Mouse (Mus musculus): ENCODE measurements at regions not wholly inside any gene's neighbourhood (a gene's known extent, or its start where the extent isn't known, plus 50 kb on each side); places are given as distances from the start of the nearest gene placed in this dataset.
A peak's percentile ranks its signal among the peaks of the same experiment; 100 is the strongest.

DNA sequence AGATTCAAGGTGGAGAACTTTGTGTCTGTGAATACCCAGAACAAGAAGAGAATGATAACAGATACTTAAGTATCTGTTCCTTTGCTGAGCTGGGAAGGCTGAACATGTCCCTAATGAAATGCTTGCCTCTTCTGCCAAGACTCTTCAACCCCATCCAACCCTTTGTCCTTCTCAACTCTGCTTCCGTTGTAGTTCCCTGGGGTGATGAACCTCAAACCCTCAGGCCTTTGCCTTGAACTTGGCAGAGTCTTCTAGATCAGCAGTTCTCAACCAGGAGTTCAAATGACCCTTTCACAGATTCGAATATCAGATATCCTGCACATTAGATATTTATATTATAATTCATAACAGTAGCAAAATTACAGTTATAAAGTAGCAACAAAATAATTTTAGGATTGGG, 192.5 kb upstream of the Tbx3 start:
- no peaks in the 10 kb centered on the region for H3K27me3 ChIP-seq (ENCODE audit: insufficient read depth, low read length)
- 67% methylated on average over 2 of the region's 2 CpGs for WGBS
- H3K27ac ChIP-seq, result no peak overlapping the region
- H3K9me3 ChIP-seq (ENCODE audit: low read length), result peaks cover 5% of the 10 kb centered on the region; the same call in 1 of the 2 replicates
- H3K9ac ChIP-seq (replicated peaks; ENCODE audit: low read length), result no peak overlapping the region
- no peak for DNase-seq (ENCODE audit: low spot score)
- H3K36me3 ChIP-seq (ENCODE audit: insufficient read depth, low read length), result no peaks in the 10 kb centered on the region
- ATAC-seq, result no peak
- no peaks in the 10 kb centered on the region for H3K4me1 ChIP-seq (ENCODE audit: insufficient read depth, low read length)
- no peak overlapping the region for H3K4me3 ChIP-seq (ENCODE audit: low read length)
- H3K4me2 ChIP-seq (ENCODE audit: low read depth, low read length), result no peak overlapping the region
- TF ChIP-seq CTCF (IDR thresholded peaks at IDR 0.05; ENCODE audit: low read depth), result no peak

DNA sequence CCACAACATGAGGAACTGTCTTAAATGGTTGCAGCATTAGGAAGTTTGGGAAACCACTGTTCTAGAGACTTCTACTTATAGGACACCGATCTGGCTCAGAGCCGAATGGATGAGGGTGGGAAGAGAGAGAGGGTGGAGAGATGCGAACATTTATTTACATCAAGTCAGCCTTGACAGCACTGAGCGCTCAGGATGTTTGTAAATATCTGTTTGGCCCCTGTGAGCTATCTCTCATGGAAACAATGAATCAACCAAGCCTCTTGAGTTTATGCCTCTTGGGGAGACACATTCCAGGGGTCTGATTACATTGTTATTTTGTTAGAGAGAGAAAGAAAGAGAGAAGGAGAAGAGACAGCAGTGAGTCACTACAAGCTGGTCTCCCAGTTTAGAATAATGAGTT, 192.1 kb upstream of the Tbx3 start:
- Histone ChIP-seq H3K27ac (no peak overlapping the region), H3K36me3 (ENCODE audit: insufficient read depth, low read length) (no peaks in the 10 kb centered on the region), H3K27me3 (ENCODE audit: insufficient read depth, low read length) (no peaks in the 10 kb centered on the region), H3K4me3 (ENCODE audit: low read length) (no peak overlapping the region), H3K4me1 (ENCODE audit: insufficient read depth, low read length) (no peaks in the 10 kb centered on the region), H3K9me3 (ENCODE audit: low read length) (peaks cover 5% of the 10 kb centered on the region; the same call in 1 of the 2 replicates), H3K4me2 (ENCODE audit: low read depth, low read length) (no peak overlapping the region), H3K9ac (replicated peaks; ENCODE audit: low read length) (no peak overlapping the region)
- DNase-seq (ENCODE audit: low spot score) (no peak), ATAC-seq (no peak)
- WGBS, result 88% methylated on average over 4 of the region's 4 CpGs
- no peak for TF ChIP-seq CTCF (IDR thresholded peaks at IDR 0.05; ENCODE audit: low read depth)

DNA sequence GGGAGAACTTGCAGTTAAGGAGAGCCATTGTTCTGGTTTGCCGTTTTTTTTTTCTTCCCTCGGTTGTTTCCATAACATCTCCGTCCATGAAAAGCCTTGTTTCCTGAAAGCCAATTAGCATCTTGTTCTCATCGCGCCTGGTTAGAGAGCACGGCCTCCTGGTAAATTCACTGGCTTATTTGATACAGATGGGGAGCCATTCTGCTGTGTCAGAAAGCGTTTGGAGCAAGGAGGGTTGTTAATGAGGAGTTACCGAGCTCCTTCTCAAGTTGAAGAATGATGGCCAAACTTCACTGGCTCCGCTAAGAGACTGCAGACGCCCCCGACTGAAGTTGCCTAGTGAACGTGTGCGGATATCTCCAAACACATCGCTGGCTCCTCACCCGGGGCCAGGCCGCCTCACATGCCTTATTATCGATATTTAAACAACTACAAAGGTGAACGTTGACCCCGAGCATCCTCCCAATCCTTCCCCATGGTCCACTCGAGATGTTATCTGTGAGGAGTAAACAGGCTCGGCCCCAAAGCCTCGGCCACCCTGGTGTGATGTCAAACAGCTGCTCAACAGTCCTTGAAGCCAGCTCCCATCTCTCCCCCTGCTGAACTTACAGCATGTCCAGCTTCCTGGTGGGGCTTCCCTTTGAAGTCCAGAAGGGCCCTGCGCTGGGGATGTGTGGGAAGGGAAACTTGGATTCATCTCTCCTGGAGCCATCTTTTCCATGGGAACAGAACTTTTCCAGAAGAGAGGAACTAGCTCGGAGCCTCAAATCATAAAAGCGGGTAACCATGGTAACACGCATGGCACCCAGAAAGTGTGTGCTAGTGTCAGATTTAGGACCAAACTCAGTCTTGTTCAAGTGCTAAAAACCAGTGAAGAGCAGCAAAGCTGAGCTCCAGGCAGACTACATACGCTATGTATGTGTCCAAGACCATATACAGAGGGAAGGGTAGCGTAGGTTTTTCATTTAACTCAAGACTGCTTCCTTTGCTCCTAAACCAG, 190.0 kb upstream of the Tbx3 start:
- no peak overlapping the region for H3K9ac ChIP-seq (replicated peaks; ENCODE audit: low read length)
- H3K4me3 ChIP-seq (ENCODE audit: low read length), result no peak overlapping the region
- peak; percentile 11 for DNase-seq (ENCODE audit: low spot score)
- no peaks in the 10 kb centered on the region for H3K4me1 ChIP-seq (ENCODE audit: insufficient read depth, low read length)
- no peaks in the 10 kb centered on the region for H3K27me3 ChIP-seq (ENCODE audit: insufficient read depth, low read length)
- ATAC-seq, result no peak
- WGBS, result 59% methylated on average over 28 of the region's 28 CpGs
- no peak overlapping the region for H3K27ac ChIP-seq
- H3K4me2 ChIP-seq (ENCODE audit: low read depth, low read length), result no peak overlapping the region
- TF ChIP-seq CTCF (IDR thresholded peaks at IDR 0.05; ENCODE audit: low read depth), result no peak
- H3K9me3 ChIP-seq (ENCODE audit: low read length), result no peaks in the 10 kb centered on the region
- H3K36me3 ChIP-seq (ENCODE audit: insufficient read depth, low read length), result no peaks in the 10 kb centered on the region

DNA sequence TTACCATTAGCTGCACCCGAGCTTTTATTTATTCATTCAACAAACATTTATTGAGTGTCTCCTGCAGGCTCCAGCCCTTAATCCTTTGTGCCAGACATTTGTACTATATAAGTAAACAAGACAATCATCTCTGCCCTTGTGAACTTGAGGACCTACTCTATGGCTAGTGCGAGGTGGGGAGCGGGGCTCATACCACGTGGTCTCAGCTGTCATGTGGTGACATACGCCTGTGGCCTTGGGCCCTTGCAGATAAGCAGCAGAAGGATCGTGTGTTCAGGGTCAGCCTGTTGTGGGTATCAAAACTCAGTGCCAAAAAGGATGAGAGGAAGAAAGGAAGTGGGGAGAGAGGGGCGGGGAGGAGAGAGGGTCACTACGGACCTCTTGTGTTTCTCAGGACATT, 186.8 kb upstream of the Tbx3 start:
- no peak overlapping the region for H3K27ac ChIP-seq
- no peaks in the 10 kb centered on the region for H3K4me1 ChIP-seq (ENCODE audit: insufficient read depth, low read length)
- no peak overlapping the region for H3K4me2 ChIP-seq (ENCODE audit: low read depth, low read length)
- H3K27me3 ChIP-seq (ENCODE audit: insufficient read depth, low read length), result no peaks in the 10 kb centered on the region
- no peak overlapping the region for H3K9ac ChIP-seq (replicated peaks; ENCODE audit: low read length)
- ATAC-seq (no peak), DNase-seq (ENCODE audit: low spot score) (no peak)
- H3K4me3 ChIP-seq (ENCODE audit: low read length), result no peak overlapping the region
- 92% methylated on average over 8 of the region's 8 CpGs for WGBS
- H3K36me3 ChIP-seq (ENCODE audit: insufficient read depth, low read length), result no peaks in the 10 kb centered on the region
- H3K9me3 ChIP-seq (ENCODE audit: low read length), result no peaks in the 10 kb centered on the region
- TF ChIP-seq CTCF (IDR thresholded peaks at IDR 0.05; ENCODE audit: low read depth), result no peak

DNA sequence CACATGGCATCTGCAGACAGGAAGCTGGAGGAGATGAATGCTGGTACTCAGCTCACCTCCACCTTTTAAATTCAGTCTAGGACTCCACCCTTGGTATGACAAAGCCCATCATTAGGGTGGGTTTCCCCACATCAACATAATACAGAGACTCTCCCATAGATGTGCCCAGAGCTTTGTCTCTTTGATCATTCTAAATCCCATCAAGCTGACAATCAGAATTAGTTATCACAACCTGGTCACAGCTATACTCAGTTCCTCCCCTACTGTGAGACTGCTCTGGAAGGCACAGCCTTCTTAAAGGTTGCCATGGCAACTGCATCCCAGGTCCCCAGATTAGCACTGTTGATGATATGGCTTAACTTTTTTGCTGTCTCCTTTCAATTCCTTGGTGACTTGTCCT, 184.3 kb upstream of the Tbx3 start:
- H3K27ac ChIP-seq, result no peak overlapping the region
- no peak for TF ChIP-seq CTCF (IDR thresholded peaks at IDR 0.05; ENCODE audit: low read depth)
- no peaks in the 10 kb centered on the region for H3K36me3 ChIP-seq (ENCODE audit: insufficient read depth, low read length)
- no peaks in the 10 kb centered on the region for H3K27me3 ChIP-seq (ENCODE audit: insufficient read depth, low read length)
- ATAC-seq (no peak), DNase-seq (ENCODE audit: low spot score) (no peak)
- H3K4me2 ChIP-seq (ENCODE audit: low read depth, low read length), result no peak overlapping the region
- H3K9me3 ChIP-seq (ENCODE audit: low read length), result no peaks in the 10 kb centered on the region
- H3K4me1 ChIP-seq (ENCODE audit: insufficient read depth, low read length), result no peaks in the 10 kb centered on the region
- H3K9ac ChIP-seq (replicated peaks; ENCODE audit: low read length), result no peak overlapping the region
- no peak overlapping the region for H3K4me3 ChIP-seq (ENCODE audit: low read length)

DNA sequence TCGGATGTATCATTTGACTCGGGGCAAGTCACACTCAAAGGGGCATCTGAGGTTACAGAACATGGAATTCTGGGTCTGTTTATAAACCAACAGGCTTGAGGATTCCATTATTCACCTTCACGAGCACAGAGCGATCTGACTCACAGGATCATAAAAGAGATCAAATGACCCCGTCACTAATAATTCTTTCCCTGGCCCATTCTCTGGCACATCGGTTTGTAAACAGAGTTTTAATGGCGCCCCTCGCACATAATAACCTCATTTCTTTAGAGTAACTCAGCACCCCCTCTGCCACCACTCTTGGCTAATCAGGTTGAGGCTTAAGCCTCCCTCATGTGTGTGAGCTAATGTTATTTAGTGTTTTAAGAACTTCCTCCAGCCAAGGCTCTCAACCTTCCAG, 183.3 kb upstream of the Tbx3 start:
- Histone ChIP-seq H3K4me1 (ENCODE audit: insufficient read depth, low read length) (no peaks in the 10 kb centered on the region), H3K36me3 (ENCODE audit: insufficient read depth, low read length) (no peaks in the 10 kb centered on the region), H3K9me3 (ENCODE audit: low read length) (no peaks in the 10 kb centered on the region), H3K27ac (no peak overlapping the region), H3K4me3 (ENCODE audit: low read length) (no peak overlapping the region), H3K9ac (replicated peaks; ENCODE audit: low read length) (no peak overlapping the region), H3K27me3 (ENCODE audit: insufficient read depth, low read length) (no peaks in the 10 kb centered on the region), H3K4me2 (ENCODE audit: low read depth, low read length) (no peak overlapping the region)
- ATAC-seq, result no peak
- no peak for DNase-seq (ENCODE audit: low spot score)
- 84% methylated on average over 8 of the region's 8 CpGs for WGBS
- no peak for TF ChIP-seq CTCF (IDR thresholded peaks at IDR 0.05; ENCODE audit: low read depth)

DNA sequence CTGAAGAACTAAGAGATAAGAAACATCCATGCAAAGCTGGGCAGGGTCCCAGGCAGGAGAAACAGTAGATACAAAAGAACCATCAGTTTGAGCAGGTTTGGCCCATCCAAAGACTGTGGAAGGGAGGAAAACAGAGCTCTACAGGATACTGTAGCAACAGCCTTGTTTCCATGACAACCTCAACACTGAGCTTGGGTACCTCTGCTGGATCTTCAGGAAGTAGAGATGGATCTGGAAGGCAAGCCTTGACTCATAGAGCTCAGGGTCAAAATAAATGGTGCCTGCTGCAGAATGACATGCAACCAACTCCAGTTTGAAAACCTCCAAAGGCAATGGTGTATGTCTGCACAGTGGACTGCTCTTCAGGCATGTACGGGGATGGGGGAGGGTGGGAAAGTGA, 173.0 kb upstream of the Tbx3 start:
- no peak for TF ChIP-seq CTCF (IDR thresholded peaks at IDR 0.05; ENCODE audit: low read depth)
- H3K4me2 ChIP-seq (ENCODE audit: low read depth, low read length), result no peak overlapping the region
- ATAC-seq, result no peak
- H3K9me3 ChIP-seq (ENCODE audit: low read length), result no peaks in the 10 kb centered on the region
- no peaks in the 10 kb centered on the region for H3K4me1 ChIP-seq (ENCODE audit: insufficient read depth, low read length)
- no peaks in the 10 kb centered on the region for H3K36me3 ChIP-seq (ENCODE audit: insufficient read depth, low read length)
- no peaks in the 10 kb centered on the region for H3K27me3 ChIP-seq (ENCODE audit: insufficient read depth, low read length)
- DNase-seq (ENCODE audit: low spot score), result peak; percentile 32
- no peak overlapping the region for H3K9ac ChIP-seq (replicated peaks; ENCODE audit: low read length)
- WGBS, result 88% methylated on average over 1 of the region's 1 CpGs
- H3K27ac ChIP-seq, result no peak overlapping the region
- no peak overlapping the region for H3K4me3 ChIP-seq (ENCODE audit: low read length)
